Mouse (Mus musculus) sigmoid colon, adult 10 weeks (tissue): Measurements from ENCODE around the gene Npff. TPM values are rescaled to one million over a fixed set of nuclear protein-coding genes. Genes with fewer than 3 reads are reported as not detected.

Source experiments
- polyA plus RNA-seq: library from polyadenylated mRNA; stranded (reverse); fragments of 350-450 nt; fragmentation: Illumina TruSeq; extraction: RNeasy Lipid Tissue Mini Kit (QIAGEN cat#74804); gene quantifications from one replicate; pipeline ENCODE4 v1.2.3, GENCODE M21; 2014; ENCODE audit warnings: low read depth, low replicate concordance

Gene Npff
- polyA plus RNA-seq: 0.95 TPM

DNA sequence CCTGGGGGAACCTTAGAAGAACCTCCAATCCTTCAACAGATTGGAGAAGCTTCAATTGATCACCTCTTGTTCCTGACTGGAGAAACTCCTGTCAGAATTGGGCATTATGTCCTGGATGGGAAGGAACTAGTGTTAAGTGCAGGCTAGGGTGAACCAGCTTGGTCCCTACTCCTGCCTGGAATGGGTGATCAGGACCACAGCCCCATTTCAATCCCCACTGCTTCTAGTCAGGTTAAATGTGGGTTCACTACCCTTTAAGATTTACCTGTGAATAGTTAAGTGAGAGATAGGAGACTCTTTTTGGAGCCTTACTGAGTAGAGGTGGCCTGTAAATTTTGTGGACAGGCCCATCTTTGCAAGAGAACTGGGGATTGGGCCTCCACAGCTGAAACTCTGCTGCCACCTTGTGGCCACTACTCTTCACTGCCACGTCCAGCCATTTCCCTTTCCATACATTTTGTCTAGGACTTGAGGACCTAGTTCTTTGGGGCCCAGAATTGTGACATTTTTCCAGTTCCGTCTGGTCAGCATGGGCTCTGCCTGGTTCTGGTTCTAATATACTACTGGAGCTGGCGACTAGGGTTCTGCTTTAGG lies at the start of gene Npff:
Gene Npff (minus strand): TSS at position 51 of the 594 bp plus-strand sequence.

DNA sequence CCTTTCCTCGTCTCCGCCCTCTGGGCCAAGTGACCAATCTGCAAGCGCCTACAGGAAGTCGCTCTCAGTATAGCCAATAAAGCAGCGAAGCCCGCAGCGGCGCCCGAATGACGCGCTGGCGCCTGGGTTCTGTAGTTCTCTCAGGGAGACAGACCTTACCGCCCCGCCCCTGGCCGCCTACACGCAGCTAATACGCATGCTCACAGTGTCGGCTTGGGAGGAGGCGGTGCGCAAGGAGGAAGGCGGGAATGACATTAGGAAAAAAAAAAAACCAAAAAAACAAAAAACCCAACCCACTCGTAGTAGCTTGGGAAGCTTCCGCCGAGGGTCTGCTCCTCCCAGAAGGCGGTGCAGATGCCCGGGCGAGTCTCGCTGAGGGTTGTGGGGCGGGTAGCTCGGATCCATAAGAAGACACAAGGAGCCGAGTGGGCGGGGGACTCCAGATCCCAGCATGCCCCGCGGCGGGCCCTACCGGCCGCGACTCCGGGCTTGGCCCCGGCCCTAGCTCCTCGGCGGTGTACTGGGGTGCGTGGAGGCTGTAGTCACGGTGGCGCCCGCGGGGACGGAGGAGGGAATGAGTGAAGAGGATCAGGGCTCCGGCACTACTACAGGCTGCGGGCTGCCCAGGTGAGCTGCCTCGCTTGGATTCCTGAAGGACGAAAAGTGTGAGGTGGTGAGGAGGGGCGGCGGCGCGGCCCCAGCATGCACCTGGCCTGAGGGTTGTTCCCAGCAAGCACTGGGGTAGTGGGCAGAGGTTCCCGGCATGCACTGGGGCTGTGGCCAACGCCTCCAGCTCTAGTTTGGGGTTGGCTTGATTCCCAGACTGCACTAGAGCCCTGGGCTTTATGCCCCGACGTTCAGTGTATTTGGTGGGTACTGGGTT lies 6.5 kb downstream of the Npff start, which contains the start of gene Tarbp2:
Gene Tarbp2 (plus strand): TSS at position 217 of the 883 bp plus-strand sequence.

DNA sequence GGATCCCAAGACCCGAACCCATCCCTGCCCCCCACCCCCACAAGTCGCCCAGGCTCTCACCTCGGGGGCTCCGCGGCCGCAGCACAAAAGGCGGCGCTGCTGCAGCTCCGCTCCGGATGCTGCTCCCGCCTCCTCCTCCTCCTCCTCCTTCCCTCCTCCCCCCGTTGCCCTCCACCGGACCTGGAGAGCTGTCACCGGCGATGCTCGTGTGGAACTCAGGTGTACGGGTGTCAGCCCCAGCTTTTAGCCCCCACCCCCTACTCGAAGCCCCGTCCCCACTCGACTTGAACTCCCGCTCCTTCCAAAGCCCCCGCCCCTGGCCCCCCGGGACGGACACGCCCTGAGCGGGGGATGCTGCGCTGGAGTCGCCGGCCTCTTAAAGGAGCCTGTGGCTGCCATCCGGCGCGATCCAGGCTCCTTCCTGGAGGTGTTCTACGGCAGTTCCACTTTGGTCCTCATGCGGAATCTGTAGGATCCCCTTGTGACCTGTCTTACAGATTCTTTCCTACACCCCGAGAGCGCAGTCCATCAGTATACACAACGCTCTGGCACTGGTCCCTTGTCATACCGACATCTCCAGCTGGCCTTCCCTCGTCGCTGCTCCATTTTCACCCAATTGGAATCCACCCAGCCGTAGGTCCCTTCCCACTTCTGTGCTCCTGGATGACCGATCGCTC lies 7.9 kb downstream of the Npff start, which contains the start of gene Map3k12:
Gene Map3k12 (minus strand): TSS at position 337 of the 677 bp plus-strand sequence.

DNA sequence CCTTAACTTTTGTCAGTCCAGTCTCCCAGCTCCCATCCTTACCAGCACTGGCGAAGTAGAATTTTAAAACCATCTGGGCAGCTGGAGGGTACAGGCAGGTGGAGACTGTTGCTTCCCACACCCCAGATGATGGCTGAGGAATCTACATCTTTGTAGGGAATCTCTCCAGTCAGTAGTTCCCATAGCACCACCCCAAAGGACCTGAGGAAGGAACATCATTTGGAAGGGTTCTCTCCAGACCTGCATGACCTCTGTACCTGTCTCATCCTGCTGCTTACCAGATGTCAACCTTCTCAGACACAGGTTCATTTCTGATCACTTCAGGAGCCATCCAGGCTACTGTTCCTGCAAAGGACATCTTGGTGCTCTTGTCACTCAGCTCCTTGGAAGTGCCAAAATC lies 21.3 kb downstream of the Npff start, which contains the start of gene Gm10337:
Gene Gm10337 (plus strand): TSS at position 276 of the 400 bp plus-strand sequence.

Other genes starting within 250 kb of the Npff start
- 0.66 TPM for gene Mfsd5, start 245.5 kb downstream of the Npff start, polyA plus RNA-seq
- gene Espl1, start 228.7 kb downstream of the Npff start, polyA plus RNA-seq: 0.13 TPM
- 39.0 TPM for gene Pfdn5, start 198.8 kb downstream of the Npff start, polyA plus RNA-seq
- 8.4 TPM for gene Myg1, start 193.2 kb downstream of the Npff start, polyA plus RNA-seq
- gene Aaas, start 174.2 kb downstream of the Npff start, polyA plus RNA-seq: 3.3 TPM
- gene Sp7, start 157.8 kb downstream of the Npff start, polyA plus RNA-seq: not detected
- gene Sp1, start 118.8 kb downstream of the Npff start, polyA plus RNA-seq: 124 TPM
- gene Amhr2, start 79.6 kb downstream of the Npff start, polyA plus RNA-seq: not detected
- gene Prr13, start 65.9 kb downstream of the Npff start, polyA plus RNA-seq: 196 TPM
- gene Pcbp2, start 54.4 kb downstream of the Npff start, polyA plus RNA-seq: 677 TPM
- gene Gm10337, start 21.2 kb downstream of the Npff start, polyA plus RNA-seq: not detected
- gene Map3k12, start 7.9 kb downstream of the Npff start, polyA plus RNA-seq: 1.5 TPM
- 2.9 TPM for gene Tarbp2, start 6.8 kb downstream of the Npff start, polyA plus RNA-seq
- not detected for gene Gm28047, start 100.1 kb upstream of the Npff start, polyA plus RNA-seq
- gene Atf7, start 100.5 kb upstream of the Npff start, polyA plus RNA-seq: 49.9 TPM
- gene Atp5g2, start 147.4 kb upstream of the Npff start, polyA plus RNA-seq: 29.6 TPM
- 43.3 TPM for gene Calcoco1, start 197.2 kb upstream of the Npff start, polyA plus RNA-seq